Mouse (Mus musculus): ENCODE measurements around the gene Ceacam16.

GRCm38 (mm10) chr7:19811114-19811513 lies 50.0 kb downstream of the Ceacam16 start:
- no peak for TF ChIP-seq SMC3 (IDR thresholded peaks at IDR 0.05; ENCODE audit: low read depth, low read length)
- no peak for TF ChIP-seq MAX (IDR thresholded peaks at IDR 0.05; ENCODE audit: low read length)
- no peak for TF ChIP-seq CTCF (conservative IDR thresholded peaks at IDR 0.05 in 1 of 2, IDR thresholded peaks at IDR 0.05 in 1 of 2; ENCODE audit: low read depth in 2 of 2, low read length in 2 of 2)
- no peak for TF ChIP-seq MAZ (IDR thresholded peaks at IDR 0.05; ENCODE audit: low read depth, low read length)
- TF ChIP-seq ZNF384 (IDR thresholded peaks at IDR 0.05; ENCODE audit: low read depth, low read length) = no peak
- no peak for TF ChIP-seq POLR2A (IDR thresholded peaks at IDR 0.05; ENCODE audit: low read depth, low read length)
- no peak for TF ChIP-seq GABPA (IDR thresholded peaks at IDR 0.05; ENCODE audit: insufficient replicate concordance, low read depth, low read length)
- no peak for TF ChIP-seq RAD21 (IDR thresholded peaks at IDR 0.05; ENCODE audit: low read depth, low read length)
- no peak for TF ChIP-seq EP300 (IDR thresholded peaks at IDR 0.05; ENCODE audit: low read length)
- no peak for TF ChIP-seq CHD2 (IDR thresholded peaks at IDR 0.05; ENCODE audit: low read length)
- no peak for TF ChIP-seq MYC (IDR thresholded peaks at IDR 0.05; ENCODE audit: low read depth, low read length)
- no peak for TF ChIP-seq JUND (conservative IDR thresholded peaks at IDR 0.05; ENCODE audit: low read depth, low read length)
- no peak for TF ChIP-seq POLR2AphosphoS2 (IDR thresholded peaks at IDR 0.05; ENCODE audit: low read depth, low read length)
- no peak for TF ChIP-seq USF2 (conservative IDR thresholded peaks at IDR 0.05; ENCODE audit: low read depth, low read length)
